Comparison of ENCODE assay signal across 7 mouse cellular contexts in the genomic region with DNA sequence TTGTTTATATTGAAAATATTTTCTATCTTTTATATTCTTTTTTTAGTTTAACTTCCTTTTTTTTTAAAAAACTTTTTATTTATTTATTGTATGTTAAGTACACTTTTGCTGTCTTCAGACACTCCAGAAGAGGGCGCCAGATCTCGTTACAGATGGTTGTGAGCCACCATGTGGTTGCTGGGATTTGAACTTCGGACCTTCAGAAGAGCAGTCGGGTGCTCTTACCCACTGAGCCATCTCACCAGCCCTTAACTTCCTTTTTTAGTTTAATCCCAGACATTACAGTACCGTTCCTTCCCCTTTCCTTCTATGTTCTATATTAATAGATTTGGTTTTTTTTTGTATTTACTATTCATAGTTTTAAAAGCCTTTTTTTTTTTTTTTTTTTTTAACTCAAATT. TPM values are rescaled to one million over a fixed set of nuclear protein-coding genes. Genes with fewer than 3 reads are reported as not detected.
DNase-seq lines count a peak whose midpoint lies in the region; ATAC-seq and TF ChIP-seq lines count a peak whose summit lies in the region.
"Not testable (repeated sequence)": the region's sequence is repeated elsewhere in the genome, so short reads cannot be mapped to it uniquely, and the experiment has no call there.

No protein-coding gene starts in this region.

- WGBS in heart, adult 2 months = 72% methylated on average over 5 of the region's 5 CpGs
- WGBS in liver, embryonic 14.5 days (ENCODE audit: insufficient replicate concordance) = 47% methylated on average over 5 of the region's 5 CpGs

- DNase-seq in 416B (ENCODE audit: low read depth) = peak; percentile 42
- not testable (repeated sequence) for DNase-seq in Patski (ENCODE audit: low read depth, low spot score); heart, adult 2 months; liver, embryonic 14.5 days (ENCODE audit: low read depth in 3 of 3, low spot score in 3 of 3)
- peak; percentile 6 for DNase-seq in kidney, adult 9 months
- DNase-seq in splenic B cell, adult 2 months (ENCODE audit: low read depth, low spot score) = peak; percentile 15

- not testable (repeated sequence) for H3K4me1 ChIP-seq in ES-Bruce4 (ENCODE audit: control insufficient read depth, insufficient read depth, low read length); heart, adult 2 months (ENCODE audit: control insufficient read depth, insufficient read depth, low read length); liver, embryonic 14.5 days (replicated peaks; ENCODE audit: control insufficient read depth in 2 of 2, insufficient read depth in 2 of 2, low read length in 1 of 2)

- H3K4me2 ChIP-seq in liver, embryonic 14.5 days (ENCODE audit: low read depth) = not testable (repeated sequence)

- H3K27me3 ChIP-seq in ES-Bruce4 (ENCODE audit: control insufficient read depth, insufficient read depth, low read length, poor library complexity, severe bottlenecking); Patski; heart, adult 2 months (ENCODE audit: control insufficient read depth, insufficient read depth, low read length); liver, embryonic 14.5 days (ENCODE audit: control insufficient read depth, insufficient read depth, low read length); splenic B cell, adult 2 months (ENCODE audit: control insufficient read depth, insufficient read depth, low read length, poor library complexity, severe bottlenecking): not testable (repeated sequence)

- ATAC-seq in Patski; liver, embryonic 14.5 days (ENCODE audit: insufficient read depth): not testable (repeated sequence)

- POLR2A ChIA-PET in Patski (lab: Charles Lee) = interaction anchor here (0.6 kb wide), 2 partner anchors 12 to 19 kb away, joined by 3 to 5 read pairs; no protein-coding TSS in a partner anchor

- peaks cover 14% of the 10 kb centered on the region for H3K36me3 ChIP-seq in ES-Bruce4 (ENCODE audit: control insufficient read depth, insufficient read depth, low read length, poor library complexity, severe bottlenecking)
- H3K36me3 ChIP-seq in heart, adult 2 months (ENCODE audit: control insufficient read depth, insufficient read depth, low read length); splenic B cell, adult 2 months (ENCODE audit: control insufficient read depth, insufficient read depth, low read length, poor library complexity, severe bottlenecking): not testable (repeated sequence)
- H3K36me3 ChIP-seq in liver, embryonic 14.5 days (replicated peaks; ENCODE audit: control insufficient read depth, insufficient read depth, low read depth) = peaks cover 16% of the 10 kb centered on the region

- H3K4me3 ChIP-seq in ES-Bruce4 (ENCODE audit: low read depth, low read length); heart, adult 2 months; liver, embryonic 14.5 days (ENCODE audit: insufficient read depth in 1 of 2, low read depth in 2 of 2, low read length in 2 of 2): not testable (repeated sequence)

- H3K9ac ChIP-seq in ES-Bruce4 (ENCODE audit: low read depth, poor library complexity, severe bottlenecking); heart, adult 2 months (ENCODE audit: low read depth, low read length); liver, embryonic 14.5 days (replicated peaks): not testable (repeated sequence)

- TF ChIP-seq POLR2A in ES-Bruce4 (IDR thresholded peaks at IDR 0.05; ENCODE audit: insufficient read depth, low read length); heart, adult 2 months (IDR thresholded peaks at IDR 0.05; ENCODE audit: insufficient read depth, low read depth, low read length): not testable (repeated sequence)

- not testable (repeated sequence) for TF ChIP-seq EP300 in ES-Bruce4 (IDR thresholded peaks at IDR 0.05; ENCODE audit: insufficient read depth, low read depth, low read length); heart, adult 2 months (IDR thresholded peaks at IDR 0.05; ENCODE audit: insufficient read depth, low read depth, low read length); liver, embryonic 14.5 days (IDR thresholded peaks at IDR 0.05; ENCODE audit: low read depth)

- TF ChIP-seq CTCF in ES-Bruce4 (IDR thresholded peaks at IDR 0.05; ENCODE audit: low read depth, low read length) (peak; percentile 2), Patski (IDR thresholded peaks at IDR 0.05) (peak; percentile 66)
- peak; percentile 57 for TF ChIP-seq CTCF in heart, adult 2 months (IDR thresholded peaks at IDR 0.05)
- TF ChIP-seq CTCF in liver, embryonic 14.5 days (IDR thresholded peaks at IDR 0.05; ENCODE audit: low read depth) = peak; percentile 43; the same call in 1 of the 2 replicates

- in situ Hi-C loops in Patski (cut with MboI; ENCODE audit: low pct_unique_long_range_greater_than_20kb) = not testable (repeated sequence)

- H3K27ac ChIP-seq in ES-Bruce4 (ENCODE audit: insufficient read depth, low read length); heart, adult 2 months; liver, embryonic 14.5 days: not testable (repeated sequence)

- H3K9me3 ChIP-seq in ES-Bruce4 (replicated peaks; ENCODE audit: control insufficient read depth, insufficient read depth, low read length, poor library complexity, severe bottlenecking); liver, embryonic 14.5 days (ENCODE audit: control insufficient read depth, low read length): not testable (repeated sequence)

- CTCF ChIA-PET in Patski (lab: Charles Lee) = interaction anchor here (1.2 to 1.7 kb wide), 2 partner anchors 11 to 21 kb away, joined by 3 to 4 read pairs; no protein-coding TSS in a partner anchor

- intact Hi-C loops in heart, adult 2 months (cut with DNase I) = not testable (repeated sequence)

- H3K79me2 ChIP-seq in heart, adult 2 months (replicated peaks; ENCODE audit: control insufficient read depth, insufficient read depth, low read length) = not testable (repeated sequence)

RNA-seq across cellular contexts. Expression of a gene that starts 50.5 kb away (rescaled TPM):
- polyA plus RNA-seq in ES-Bruce4 (2011; ENCODE audit: insufficient read depth, insufficient read length, low read depth, missing spikeins) = 107 and 110 TPM in 2 replicates
- 49.4 TPM for polyA plus RNA-seq in Patski (2021)
- total RNA-seq in heart, adult 2 months (2021) = 10 to 100 TPM; 33.5 to 38.3 TPM
- 8.0 and 16.5 TPM in 2 replicates for polyA plus RNA-seq in heart, adult 2 months (2012; rRNA removed)
- 6.3 and 9.9 TPM in 2 replicates for polyA plus RNA-seq in liver, embryonic 14.5 days (2012; rRNA removed)
- polyA plus RNA-seq in liver, embryonic 14.5 days (2014; fragmentation: Nextera tagmentation; extraction: Ambion mirVana) = 11.1 and 12.4 TPM in 2 replicates

Comparison
In these comparisons a context has a peak if more than half of its experiments do, and no peak if none do; other contexts are left out.
1. CTCF ChIP-seq: peak in every context shown above with its lines; median percentile 66 in Patski; 57 in heart, adult 2 months; 43 in liver, embryonic 14.5 days; 2 in ES-Bruce4.